10 mouse cellular contexts compared by ENCODE assay signal in genomic region chr2:158734500-158735152, GRCm38 (mm10). TPM values are rescaled to one million over a fixed set of nuclear protein-coding genes. Genes with fewer than 3 reads are reported as not detected.
DNase-seq lines count a peak whose midpoint lies in the region; ATAC-seq and TF ChIP-seq lines count a peak whose summit lies in the region.
"Had no signal": no experiment of that assay in that cellular context is flagged by ENCODE, and none has a peak within 500 bp of the region (broad histone marks: within the 10 kb centered on the region; RNA-seq: fewer than 3 reads in every experiment).

No protein-coding gene starts in this region.

- no peak overlapping the region for H3K9ac ChIP-seq in forebrain, postnatal 0 days
- no peak overlapping the region for H3K9ac ChIP-seq in lung, embryonic 14.5 days
- H3K9ac ChIP-seq: embryonic facial prominence, embryonic 13.5 days; liver, embryonic 14.5 days had no signal

- DNase-seq in forebrain, postnatal 0 days, result peak; percentile 70
- DNase-seq in forebrain, embryonic 10.5 days (ENCODE audit: extremely low spot score, low spot score), result no peak
- peak; percentile 77 for DNase-seq in right cerebral cortex, adult 18-20 months
- DNase-seq in right cerebral cortex, postnatal 36 days (ENCODE audit: low spot score in 2 of 2), result no peak
- peak; percentile 52 to 54 for DNase-seq in heart, postnatal 10 days
- peak; percentile 85 for DNase-seq in lung, embryonic 14.5 days
- no peak for DNase-seq in urinary bladder, postnatal 14 days (ENCODE audit: low spot score)
- no peak for DNase-seq in urinary bladder, postnatal 10 days (ENCODE audit: low spot score)

- no peaks in the 10 kb centered on the region for H3K36me3 ChIP-seq in forebrain, postnatal 0 days (ENCODE audit: insufficient read depth)
- H3K36me3 ChIP-seq in forebrain, embryonic 10.5 days (replicated peaks), result no peaks in the 10 kb centered on the region
- no peaks in the 10 kb centered on the region for H3K36me3 ChIP-seq in lung, embryonic 14.5 days (ENCODE audit: insufficient read depth)
- H3K36me3 ChIP-seq: embryonic facial prominence, embryonic 13.5 days had no signal

- no peak for TF ChIP-seq CTCF in forebrain, postnatal 0 days (IDR thresholded peaks at IDR 0.05; ENCODE audit: low read depth)
- TF ChIP-seq CTCF in lung, embryonic 14.5 days (IDR thresholded peaks at IDR 0.05; ENCODE audit: low read depth), result no peak

- H3K4me2 ChIP-seq in forebrain, postnatal 0 days (ENCODE audit: low read depth), result no peak overlapping the region
- H3K4me2 ChIP-seq in lung, embryonic 14.5 days, result no peak overlapping the region
- H3K4me2 ChIP-seq: embryonic facial prominence, embryonic 13.5 days had no signal

- H3K27ac ChIP-seq in forebrain, postnatal 0 days (ENCODE audit: low read depth, low read length), result peak overlapping the region; percentile 45
- no peak overlapping the region for H3K27ac ChIP-seq in forebrain, embryonic 10.5 days
- H3K27ac ChIP-seq in lung, embryonic 14.5 days (ENCODE audit: low read depth), result peak overlapping the region; percentile 30; the same call in 1 of the 2 replicates
- H3K27ac ChIP-seq: embryonic facial prominence, embryonic 13.5 days; liver, embryonic 14.5 days had no signal

- WGBS in forebrain, postnatal 0 days, result 55% methylated on average over 7 of the region's 7 CpGs
- 86% methylated on average over 7 of the region's 7 CpGs for WGBS in forebrain, embryonic 10.5 days
- 63% methylated on average over 7 of the region's 7 CpGs for WGBS in lung, embryonic 14.5 days

- H3K9me3 ChIP-seq in forebrain, postnatal 0 days (ENCODE audit: low read length), result no peaks in the 10 kb centered on the region
- H3K9me3 ChIP-seq in forebrain, embryonic 10.5 days, result no peaks in the 10 kb centered on the region
- H3K9me3 ChIP-seq in lung, embryonic 14.5 days (ENCODE audit: low read depth, low read length), result no peaks in the 10 kb centered on the region
- H3K9me3 ChIP-seq: embryonic facial prominence, embryonic 13.5 days had no signal

- H3K4me1 ChIP-seq in forebrain, postnatal 0 days (ENCODE audit: insufficient read depth), result 0 out of 2 replicates have a peak, but pooled peaks cover 4% of the 10 kb centered on the region
- H3K4me1 ChIP-seq in forebrain, embryonic 10.5 days, result peaks cover 11% of the 10 kb centered on the region
- peaks cover 7% of the 10 kb centered on the region; the same call in 1 of the 2 replicates for H3K4me1 ChIP-seq in lung, embryonic 14.5 days (ENCODE audit: insufficient read depth)

- peak; percentile 65 for ATAC-seq in forebrain, postnatal 0 days
- peak; percentile 81; the same call in 1 of the 2 replicates for ATAC-seq in lung, embryonic 14.5 days (ENCODE audit: insufficient read depth)

- H3K27me3 ChIP-seq in forebrain, postnatal 0 days (ENCODE audit: insufficient read depth, low read length), result no peaks in the 10 kb centered on the region
- no peaks in the 10 kb centered on the region for H3K27me3 ChIP-seq in forebrain, embryonic 10.5 days (ENCODE audit: poor library complexity, severe bottlenecking)
- H3K27me3 ChIP-seq in lung, embryonic 14.5 days (ENCODE audit: insufficient read depth, low read length), result no peaks in the 10 kb centered on the region
- H3K27me3 ChIP-seq: embryonic facial prominence, embryonic 13.5 days had no signal

- H3K4me3 ChIP-seq in forebrain, postnatal 0 days (ENCODE audit: low read depth, low read length), result no peak overlapping the region
- H3K4me3 ChIP-seq in forebrain, embryonic 10.5 days, result no peak overlapping the region
- no peak overlapping the region for H3K4me3 ChIP-seq in lung, embryonic 14.5 days (ENCODE audit: low read depth, low read length)
- H3K4me3 ChIP-seq: embryonic facial prominence, embryonic 13.5 days had no signal

- intact Hi-C loops in heart, postnatal 10 days (cut with DNase I), result no loop called here

RNA-seq across cellular contexts. Expression of gene Fam83d, which starts 33.3 kb away (rescaled TPM):
- total RNA-seq in forebrain, postnatal 0 days (2014; rRNA removed), result 5.8 and 6.3 TPM in 2 replicates
- 5.4 and 5.7 TPM in 2 replicates for polyA plus RNA-seq in forebrain, postnatal 0 days (2015; fragmentation: Nextera tagmentation; extraction: Ambion mirVana)
- 49.1 and 49.8 TPM in 2 replicates for polyA plus RNA-seq in forebrain, embryonic 10.5 days (2016; fragmentation: Nextera tagmentation; extraction: Ambion mirVana)
- 1 to 10 TPM; 8.7 to 9.6 TPM for total RNA-seq in heart, postnatal 10 days (2021)
- 64.1 and 67.5 TPM in 2 replicates for polyA plus RNA-seq in lung, embryonic 14.5 days (2014; fragmentation: Nextera tagmentation; extraction: Ambion mirVana)

RNA-seq across cellular contexts. Expression of gene Dhx35, which starts 60.0 kb away (rescaled TPM):
- 26.2 and 29.2 TPM in 2 replicates for total RNA-seq in forebrain, postnatal 0 days (2014; rRNA removed)
- 9.9 and 11.8 TPM in 2 replicates for polyA plus RNA-seq in forebrain, postnatal 0 days (2015; fragmentation: Nextera tagmentation; extraction: Ambion mirVana)
- 19.2 and 19.6 TPM in 2 replicates for polyA plus RNA-seq in forebrain, embryonic 10.5 days (2016; fragmentation: Nextera tagmentation; extraction: Ambion mirVana)
- total RNA-seq in heart, postnatal 10 days (2021), result 10 to 100 TPM; 24.9 to 30.2 TPM
- polyA plus RNA-seq in lung, embryonic 14.5 days (2014; fragmentation: Nextera tagmentation; extraction: Ambion mirVana), result 17.0 and 17.1 TPM in 2 replicates

Comparison
In these comparisons a context has a peak if more than half of its experiments do, and no peak if none do; other contexts are left out.
1. DNase-seq: peak in forebrain, postnatal 0 days (single experiment), right cerebral cortex, adult 18-20 months (single experiment), heart, postnatal 10 days (2 of 2) and lung, embryonic 14.5 days (single experiment); none in forebrain, embryonic 10.5 days (single experiment), right cerebral cortex, postnatal 36 days (0 of 2), urinary bladder, postnatal 14 days (single experiment) and urinary bladder, postnatal 10 days (single experiment).